Mouse (Mus musculus) adipocyte (in vitro differentiated cells): Measurements from ENCODE around the gene Ccr1l1.
A peak's percentile ranks its signal among the peaks of the same experiment; 100 is the strongest.
"Not testable (repeated sequence)": the region's sequence is repeated elsewhere in the genome, so short reads cannot be mapped to it uniquely, and the experiment has no call there.

ENCODE experiments used
- DNase-seq: peaks from one replicate; pipeline ENCODE4 v3.0.0-alpha.2; 2016; ENCODE audit warnings: low spot score

Ccr1l1 gene

DNA sequence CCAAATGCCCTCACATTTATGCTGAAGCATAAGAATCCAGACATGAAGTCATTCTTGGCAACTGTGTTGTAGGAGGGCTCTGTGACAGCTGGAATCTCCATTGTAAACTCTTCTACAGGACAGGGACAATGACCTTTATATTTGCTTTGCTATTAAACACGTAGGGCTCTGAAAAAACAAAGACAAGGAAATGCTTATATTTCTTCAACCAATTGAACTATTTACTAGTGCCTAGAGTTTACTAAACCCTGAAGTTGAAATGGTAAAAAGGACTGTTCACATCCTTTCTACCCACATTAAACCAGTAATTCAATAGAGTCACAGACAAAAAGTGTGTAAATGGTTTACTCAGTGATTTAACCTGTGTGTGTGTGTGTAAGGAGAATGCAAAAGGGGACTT is at the start of gene Ccr1l1:
Gene Ccr1l1 (minus strand): TSS at position 101 of the 400 bp plus-strand sequence.
- no peak for DNase-seq

DNA sequence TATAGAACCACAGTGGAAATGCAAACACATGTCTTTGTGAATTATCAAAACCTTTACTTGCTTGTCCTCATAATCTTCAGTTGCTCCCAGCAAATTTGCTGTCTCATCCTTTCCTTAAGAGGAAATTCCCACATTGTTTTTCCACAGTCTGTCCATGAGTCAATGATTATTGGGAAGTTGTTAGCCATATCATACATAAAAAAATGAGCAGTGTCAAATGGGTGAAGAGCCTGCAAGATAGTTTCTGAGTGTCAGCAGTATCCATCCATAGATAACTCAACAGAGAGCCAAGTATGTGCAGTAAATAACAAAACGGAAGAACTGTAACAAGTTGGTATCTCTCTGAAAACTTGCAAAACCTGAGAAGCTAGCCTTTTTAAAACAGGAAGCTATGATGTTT is 43.5 kb upstream of the Ccr1l1 start, which contains the start of gene Ccr3:
Gene Ccr3 (plus strand): TSS at position 301 of the 400 bp plus-strand sequence.
- DNase-seq, result no peak

DNA sequence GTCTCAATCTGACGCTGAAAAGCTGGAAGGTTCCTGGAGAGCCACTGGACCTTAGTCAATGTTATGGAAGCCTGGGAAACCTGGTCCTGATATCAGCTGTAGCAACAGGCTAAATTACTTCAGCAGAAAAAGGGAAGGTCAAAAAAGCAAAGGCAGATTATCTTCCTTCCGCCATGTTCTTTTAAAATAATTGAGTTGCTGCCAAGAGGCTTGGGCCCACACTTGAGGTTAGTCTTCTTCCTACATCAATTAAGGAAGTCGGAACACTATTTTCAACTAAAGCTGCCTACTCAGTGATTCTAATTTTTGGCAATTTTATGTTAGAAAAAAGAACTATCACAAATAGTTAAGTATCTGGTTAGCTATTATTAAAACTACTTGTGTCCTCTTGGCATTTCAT is 41.7 kb upstream of the Ccr1l1 start:
- DNase-seq, result no peak

DNA sequence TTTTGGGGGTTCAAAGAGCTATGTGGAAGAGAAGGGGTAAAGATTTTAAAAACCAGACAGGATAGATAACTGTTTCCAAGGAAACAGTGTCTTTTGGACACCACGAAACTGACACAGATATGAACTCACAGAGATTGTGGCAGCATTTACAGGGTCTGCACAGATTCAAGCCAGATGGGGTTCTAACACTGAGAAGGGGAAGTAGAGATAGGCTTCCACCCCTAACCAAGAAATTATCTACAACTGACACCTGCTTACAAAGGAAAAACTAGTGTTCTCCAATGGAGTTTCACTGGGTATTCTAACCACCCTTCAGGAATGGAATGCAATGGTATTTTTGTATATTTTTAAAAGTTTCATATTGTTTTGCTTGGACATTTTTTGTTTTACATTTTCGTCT is 37.8 kb upstream of the Ccr1l1 start:
- no peak for DNase-seq

DNA sequence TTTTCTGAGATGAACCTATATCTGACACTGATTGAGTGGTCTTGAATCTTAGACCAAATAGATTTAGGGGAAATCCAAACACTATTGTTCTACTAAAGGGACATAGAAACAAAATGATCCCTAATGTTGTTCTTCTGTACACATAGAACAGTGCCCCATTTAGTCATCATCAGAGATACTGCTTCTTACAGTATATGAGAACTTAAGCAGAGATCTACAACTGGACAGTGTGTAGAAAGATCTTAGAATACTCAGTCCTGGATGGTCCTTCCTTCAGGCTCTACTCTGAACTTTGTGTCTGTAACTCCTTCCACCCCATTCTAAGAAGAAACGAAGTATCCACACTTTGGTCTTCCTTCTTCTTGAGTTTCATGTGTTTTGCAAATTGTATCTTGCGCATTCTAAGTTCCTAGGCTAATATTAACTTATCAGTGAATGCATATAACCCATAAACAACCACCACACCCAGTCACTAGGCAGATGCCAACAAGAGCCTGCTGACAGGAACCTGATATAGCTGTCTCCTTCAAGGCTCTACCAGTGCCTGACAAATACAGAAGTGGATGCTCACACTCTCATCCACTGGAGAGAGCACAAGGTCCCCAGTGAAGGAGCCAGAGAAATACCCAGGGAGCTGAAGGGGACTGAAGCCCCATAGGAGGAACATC is 36.9 kb upstream of the Ccr1l1 start:
- no peak for DNase-seq

DNA sequence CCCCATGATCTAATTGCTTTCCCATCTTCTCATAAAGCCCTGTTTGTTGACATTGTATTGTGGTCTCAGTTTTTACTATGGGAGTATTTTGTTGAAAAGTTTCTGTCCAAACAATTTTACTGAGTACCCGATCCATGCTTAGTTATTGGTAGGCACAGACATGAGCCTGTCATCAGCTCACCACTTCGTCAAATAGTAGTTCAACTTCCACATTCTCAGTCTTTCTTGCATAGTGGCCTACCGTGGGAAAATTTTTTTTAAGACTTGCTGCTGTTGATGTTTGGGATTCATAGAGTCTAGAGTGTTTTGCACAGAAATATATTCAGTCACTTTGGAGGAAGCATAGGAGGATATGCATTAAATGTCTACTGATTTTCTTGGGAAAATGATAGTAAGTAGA is 35.1 kb upstream of the Ccr1l1 start:
- DNase-seq, result no peak

DNA sequence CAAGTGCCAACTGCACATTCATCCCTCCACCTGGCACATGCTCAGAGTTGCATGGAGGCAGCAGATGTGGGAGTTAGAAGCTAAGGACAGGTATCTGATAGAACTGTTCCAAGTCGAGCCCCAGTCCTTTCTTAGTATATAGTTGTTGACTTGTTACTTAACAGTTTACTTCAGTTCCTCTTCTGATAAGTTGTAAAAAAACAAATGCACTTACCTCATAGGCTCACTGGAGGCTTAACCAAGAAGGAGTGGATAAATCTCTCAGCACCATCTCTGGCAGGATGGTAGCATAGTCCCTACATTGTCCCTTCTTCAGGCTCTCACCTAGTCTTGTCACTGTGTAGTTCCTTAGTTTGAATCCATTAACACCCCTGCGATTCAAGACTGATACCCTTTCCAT is 34.5 kb upstream of the Ccr1l1 start:
- no peak for DNase-seq

DNA sequence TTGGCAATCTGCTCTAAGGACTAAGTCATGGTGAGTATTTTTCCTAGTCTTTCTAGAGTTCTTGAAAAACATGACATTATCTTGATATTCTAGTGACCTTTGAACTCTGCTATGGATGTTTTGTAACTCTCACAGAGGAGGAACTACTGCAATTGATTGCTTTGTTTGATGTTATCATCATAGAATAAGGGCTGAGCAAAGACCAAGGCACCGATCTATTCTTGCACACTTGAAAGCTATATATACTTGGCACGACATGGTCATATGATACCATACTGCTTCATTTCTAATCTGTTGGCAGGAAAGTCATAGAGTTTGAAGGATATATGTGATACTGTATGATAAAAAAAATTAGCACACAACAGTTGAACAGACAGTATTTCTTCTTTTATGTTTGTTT is 21.6 kb upstream of the Ccr1l1 start:
- DNase-seq, result no peak

DNA sequence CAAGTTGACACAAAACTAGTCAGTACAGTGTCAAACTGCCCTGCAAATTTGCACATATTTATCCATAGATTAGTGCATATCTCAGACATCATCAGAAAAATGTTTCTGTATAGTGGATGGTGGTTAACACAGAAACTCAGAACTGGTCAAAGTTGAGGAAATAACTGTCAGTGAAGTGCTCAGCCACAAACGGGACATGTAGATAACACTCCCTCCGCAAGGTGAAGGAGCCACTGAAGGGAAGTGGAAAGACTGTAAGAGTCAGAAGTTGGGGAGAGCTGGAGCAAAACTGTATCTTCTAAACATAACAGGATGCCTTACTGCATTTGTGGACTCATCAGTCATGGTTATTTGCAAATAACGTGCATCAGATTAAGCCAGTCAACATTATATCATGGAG is 19.5 kb upstream of the Ccr1l1 start:
- no peak for DNase-seq

DNA sequence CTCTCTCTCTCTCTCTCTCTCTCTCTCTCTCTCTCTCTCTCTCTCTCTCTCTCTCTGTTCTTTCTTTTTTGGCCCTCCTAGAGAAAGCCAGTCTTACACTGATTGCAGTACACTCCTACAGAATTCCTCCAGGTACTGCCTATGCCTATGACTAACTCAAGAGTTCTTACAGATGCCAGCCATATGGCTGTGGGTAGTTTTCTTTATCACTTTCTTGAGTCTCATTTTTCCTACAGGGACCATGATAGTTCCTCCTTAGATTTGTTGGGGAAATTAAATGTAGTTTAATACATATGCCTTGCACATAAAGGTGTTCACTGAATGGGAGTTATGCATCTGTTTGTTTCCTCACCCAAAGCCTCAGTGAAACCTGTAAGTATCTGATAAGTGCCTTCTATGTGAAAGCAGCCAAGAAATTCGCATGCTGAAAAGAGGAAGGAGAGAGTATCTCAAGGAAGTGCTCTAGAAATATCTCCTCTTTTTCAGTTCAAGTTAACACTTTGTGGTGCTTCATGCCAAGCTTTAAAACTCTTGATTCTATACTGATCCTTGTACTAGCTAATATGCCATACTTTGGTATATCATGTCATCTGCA is 13.2 kb upstream of the Ccr1l1 start:
- DNase-seq, result no peak

DNA sequence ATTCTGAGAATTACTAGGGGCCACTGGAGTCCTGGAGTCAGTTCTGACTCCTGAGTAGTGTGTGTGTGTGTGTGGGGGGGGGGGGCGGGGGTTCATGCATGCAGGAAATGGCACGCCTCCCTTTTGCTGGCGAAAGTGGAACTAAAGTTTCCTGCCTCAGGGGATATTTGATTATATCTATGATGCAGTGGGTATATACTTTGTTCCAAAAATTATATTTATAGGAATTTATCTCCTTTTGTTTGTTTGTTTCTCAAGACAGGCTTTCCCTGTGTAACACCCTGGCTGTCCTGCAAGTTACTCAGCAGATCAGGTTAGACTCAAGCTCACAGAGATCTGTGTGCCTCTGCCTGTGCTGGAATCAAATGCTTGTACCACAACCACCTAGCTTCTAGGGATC is 11.5 kb upstream of the Ccr1l1 start:
- no peak for DNase-seq

DNA sequence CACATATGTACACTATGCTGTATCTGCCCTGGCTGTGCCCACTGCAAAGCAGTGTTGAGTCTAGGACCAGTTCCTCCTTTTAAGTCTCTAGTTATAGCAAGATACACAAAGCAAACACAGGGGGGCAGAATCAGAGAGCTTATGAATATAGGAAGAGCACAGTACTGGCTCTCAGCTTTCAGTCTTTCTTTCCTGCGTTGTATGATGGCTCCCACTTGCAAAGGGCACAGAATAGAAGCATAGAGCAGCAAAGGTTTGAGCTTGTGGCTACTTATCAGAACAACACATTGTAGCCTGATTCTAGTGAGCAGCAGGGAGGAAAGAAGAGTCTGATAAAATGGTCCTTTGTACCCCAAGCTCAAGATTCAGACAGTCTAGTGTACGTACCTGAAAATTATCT is 8.0 kb upstream of the Ccr1l1 start:
- no peak for DNase-seq

DNA sequence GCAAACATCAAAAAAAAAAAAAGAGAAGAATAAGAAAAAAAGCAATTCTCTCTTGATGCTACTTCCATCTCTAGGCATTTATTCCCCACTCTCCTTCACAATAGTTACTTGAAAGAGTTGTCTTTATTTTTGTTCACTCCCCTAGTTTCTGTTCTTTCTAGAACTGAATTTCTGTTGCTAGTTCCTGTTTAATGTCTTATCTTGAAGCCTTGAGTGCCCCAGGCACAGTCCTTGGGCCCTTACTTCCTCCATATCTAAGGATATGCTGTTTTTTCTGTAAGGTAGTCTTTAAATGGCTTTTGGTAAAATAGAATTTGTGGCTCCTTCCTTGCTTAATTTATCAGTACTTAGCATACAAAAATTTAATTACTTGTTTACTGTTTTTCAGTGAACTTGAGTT is 6.7 kb upstream of the Ccr1l1 start:
- no peak for DNase-seq

DNA sequence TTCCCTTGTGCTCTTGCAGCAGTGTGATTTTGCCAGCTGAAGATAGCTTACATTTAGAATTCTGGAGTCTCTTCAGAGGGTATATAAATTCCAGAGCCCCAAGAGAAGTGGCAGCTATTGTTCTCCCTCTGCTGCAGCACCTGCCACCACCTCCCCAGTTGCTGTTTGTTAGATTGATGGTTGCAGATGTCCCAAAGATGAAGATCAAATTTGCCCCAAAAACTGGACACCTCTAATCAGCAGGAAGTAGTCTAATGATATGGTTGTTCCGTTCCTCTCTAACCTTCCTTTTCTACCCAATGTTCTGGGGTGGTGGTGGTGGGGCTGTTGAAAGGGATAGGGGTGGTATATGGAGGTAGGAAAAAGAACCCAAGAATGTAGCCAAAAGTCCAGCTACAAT is 4.5 kb upstream of the Ccr1l1 start:
- DNase-seq, result no peak

DNA sequence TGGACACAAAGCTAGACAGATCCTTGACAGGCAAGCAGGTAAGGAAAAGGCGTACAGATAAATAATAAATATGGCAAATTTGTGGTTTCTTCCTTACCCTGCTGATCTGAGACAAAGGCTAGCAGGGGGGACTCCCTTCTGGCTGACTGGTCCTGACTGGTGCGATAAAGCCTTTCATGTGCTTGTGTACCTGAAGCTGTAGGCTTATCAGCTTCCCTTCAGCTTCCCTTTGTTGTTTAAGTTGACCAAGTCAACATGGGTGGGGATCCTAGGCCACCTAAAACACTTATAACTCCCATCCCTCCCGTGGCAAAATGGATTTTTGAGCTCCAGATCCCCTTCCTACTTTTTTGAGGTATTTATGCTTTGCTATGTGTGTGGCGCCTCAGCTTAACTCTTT is 3.7 kb upstream of the Ccr1l1 start:
- no peak for DNase-seq

DNA sequence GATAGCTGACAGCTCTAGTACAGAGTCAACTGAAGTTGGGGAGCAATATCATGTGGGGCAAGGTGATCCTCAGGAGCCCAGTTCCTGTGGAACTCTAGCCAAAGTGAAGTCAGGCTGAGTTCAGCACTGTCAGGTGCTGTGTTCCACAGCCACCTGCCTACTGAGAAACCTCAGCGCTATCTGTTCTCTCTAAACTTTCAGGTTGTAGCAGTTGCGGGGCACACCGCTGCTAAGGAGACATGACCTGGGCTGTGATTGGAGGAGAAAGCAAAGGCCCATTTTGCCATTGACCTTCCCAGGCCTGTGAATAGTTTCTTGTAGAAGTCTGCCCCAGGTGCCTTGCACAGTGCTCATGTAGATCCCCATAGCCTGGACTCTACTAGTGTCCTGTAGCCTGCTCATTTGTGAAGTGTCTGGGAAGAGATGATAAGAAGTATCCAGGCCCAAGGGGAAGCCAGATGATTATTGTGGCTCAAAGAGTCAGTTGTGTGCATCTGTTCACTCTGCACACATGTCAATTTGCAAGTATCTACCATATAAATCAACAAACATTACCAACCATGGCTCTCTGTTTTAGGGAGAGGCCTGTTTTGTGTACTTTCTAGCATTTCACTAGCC is 2.8 kb upstream of the Ccr1l1 start:
- not testable (repeated sequence) for DNase-seq

DNA sequence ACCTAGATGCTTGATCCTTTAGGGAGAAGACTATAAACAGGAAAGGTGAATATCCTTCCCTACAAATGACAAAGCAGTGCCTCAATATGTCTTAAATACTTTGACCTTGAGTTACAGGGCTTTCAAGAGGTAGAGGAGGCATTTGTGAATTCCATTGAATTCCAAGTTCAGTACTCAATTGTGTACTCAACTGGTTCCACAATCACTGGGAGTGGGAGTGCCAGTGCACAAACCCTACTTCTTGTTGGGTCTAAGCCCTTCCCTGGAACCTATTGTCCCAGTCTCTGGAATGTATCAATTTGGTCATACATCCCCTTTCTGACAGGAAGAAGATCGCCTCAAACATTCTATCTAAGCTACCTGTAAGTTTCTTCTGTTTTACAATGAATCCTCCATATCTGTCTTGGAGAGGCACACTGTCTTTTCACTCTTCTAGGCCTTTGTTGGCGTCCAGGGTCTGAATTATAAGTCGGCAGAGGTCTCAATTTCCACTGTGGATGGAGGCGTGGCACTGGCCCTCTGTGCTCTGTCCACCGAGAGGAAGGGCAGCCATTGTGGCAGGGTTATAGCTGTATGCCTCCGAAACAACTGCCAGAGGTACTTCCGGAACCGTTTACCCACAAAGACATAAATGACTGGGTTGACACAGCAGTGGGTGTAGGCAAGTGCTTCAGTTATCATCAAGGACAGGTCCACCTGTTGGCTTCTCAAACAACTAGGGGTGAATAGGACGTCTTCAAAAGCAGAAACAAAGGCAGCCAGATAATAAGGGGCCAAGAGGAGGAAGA is 1.1 kb downstream of the Ccr1l1 start:
- no peak for DNase-seq

DNA sequence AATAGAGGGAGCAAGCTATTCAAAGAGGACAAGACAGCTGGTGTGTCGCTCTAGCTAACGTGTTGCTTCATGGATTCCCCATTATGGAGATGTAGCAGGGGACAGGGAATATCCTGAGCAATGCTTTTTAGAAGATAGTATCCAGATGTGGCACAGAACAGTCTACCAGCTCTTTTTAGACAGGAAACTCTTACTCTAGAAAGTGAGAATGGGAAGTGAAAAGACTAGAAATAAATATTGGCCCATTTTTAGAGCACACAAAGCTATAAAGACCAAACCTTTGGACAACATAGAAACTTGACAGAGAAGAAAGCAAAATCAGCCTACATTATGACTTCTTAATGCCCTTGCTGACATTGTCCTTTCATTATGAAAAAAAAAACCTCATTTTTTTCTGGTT is 2.6 kb downstream of the Ccr1l1 start:
- no peak for DNase-seq

DNA sequence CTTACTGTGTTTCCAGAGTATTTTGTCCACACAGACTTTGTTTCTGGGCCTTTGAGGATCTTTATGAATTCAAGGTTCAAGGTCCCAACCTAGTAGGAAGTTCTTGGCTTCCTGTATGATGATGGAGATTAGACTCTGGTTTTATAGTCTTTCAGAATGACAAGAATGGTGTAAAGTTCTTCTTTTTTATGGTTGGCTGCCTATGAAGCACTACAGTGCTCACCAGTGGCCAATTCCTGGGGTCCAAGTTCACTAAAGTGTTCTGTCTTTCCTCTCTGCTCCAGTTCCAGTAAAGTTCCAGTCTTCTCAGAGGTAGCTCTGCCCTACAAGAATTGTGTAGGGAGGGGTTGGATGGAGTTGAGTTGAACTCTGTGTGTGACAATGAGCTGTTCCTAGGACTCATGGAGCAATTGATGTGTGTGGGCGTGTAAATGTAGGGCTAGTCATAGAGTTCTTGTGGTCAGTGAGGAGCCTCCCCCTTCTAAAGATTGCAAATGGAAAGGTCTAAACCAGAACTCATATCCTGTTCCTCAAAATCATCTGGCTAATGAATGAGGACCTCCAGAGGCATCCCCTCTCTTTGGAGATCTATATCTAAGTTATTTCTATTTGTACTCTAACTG is 9.8 kb downstream of the Ccr1l1 start, which contains the start of gene Ccr1:
Gene Ccr1 (minus strand): TSS at position 403 of the 623 bp plus-strand sequence.
- DNase-seq, result no peak

DNA sequence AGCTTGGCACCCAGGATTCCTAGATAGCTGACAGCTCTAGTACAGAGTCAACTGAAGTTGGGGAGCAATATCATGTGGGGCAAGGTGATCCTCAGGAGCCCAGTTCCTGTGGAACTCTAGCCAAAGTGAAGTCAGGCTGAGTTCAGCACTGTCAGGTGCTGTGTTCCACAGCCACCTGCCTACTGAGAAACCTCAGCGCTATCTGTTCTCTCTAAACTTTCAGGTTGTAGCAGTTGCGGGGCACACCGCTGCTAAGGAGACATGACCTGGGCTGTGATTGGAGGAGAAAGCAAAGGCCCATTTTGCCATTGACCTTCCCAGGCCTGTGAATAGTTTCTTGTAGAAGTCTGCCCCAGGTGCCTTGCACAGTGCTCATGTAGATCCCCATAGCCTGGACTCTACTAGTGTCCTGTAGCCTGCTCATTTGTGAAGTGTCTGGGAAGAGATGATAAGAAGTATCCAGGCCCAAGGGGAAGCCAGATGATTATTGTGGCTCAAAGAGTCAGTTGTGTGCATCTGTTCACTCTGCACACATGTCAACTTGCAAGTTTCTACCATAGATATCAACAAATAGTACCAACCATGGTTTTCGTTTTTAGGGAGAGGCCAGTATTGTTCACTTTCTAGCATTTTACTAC is 11.2 kb downstream of the Ccr1l1 start:
- not testable (repeated sequence) for DNase-seq

DNA sequence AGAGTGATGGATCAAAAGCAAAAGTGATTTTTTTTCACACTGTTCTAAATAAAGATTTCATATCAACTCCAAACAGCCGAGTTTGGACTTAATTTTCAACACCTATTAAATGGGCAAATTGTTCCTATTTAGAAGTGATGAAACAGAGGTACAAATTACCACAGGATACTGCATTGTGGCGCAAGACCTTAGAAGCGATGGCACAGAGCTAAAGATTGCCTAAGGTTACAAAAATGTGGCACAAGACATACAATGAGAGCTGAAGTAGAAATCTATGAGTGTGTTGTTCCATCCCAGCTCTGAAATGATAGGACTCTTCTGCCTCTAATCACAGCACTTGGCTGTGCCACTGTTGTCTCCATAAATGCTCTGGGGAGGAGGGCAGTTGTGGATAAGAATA is 13.4 kb downstream of the Ccr1l1 start:
- peak; percentile 35 for DNase-seq

DNA sequence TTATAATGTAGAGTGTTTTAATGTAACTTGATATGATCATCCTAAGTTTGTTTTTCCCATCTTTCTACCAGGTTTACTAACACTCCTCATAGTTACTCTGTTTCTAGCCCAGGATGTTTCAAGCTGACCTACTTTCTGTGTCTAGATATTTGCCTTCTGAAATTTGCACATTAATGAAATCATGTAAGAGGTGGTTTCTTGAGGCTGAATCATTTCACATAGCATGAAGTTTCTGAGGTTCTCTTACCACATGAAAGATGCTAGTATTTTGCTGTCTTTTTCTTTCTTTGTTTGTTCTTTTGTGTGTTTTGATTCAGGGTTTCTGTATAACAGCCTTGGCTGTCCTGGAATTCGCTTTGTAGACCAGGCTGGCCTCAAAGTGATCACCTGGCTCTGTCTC is 18.0 kb downstream of the Ccr1l1 start:
- DNase-seq, result no peak
